Mouse (Mus musculus) embryo, embryonic 10 days (tissue): ENCODE data around the gene Rfc1.
"Not testable (repeated sequence)": the region's sequence is repeated elsewhere in the genome, so short reads cannot be mapped to it uniquely, and the experiment has no call there.

Experiments used
- DNase-seq: peaks from one replicate; pipeline ENCODE4 v3.0.0-alpha.2; 2015; ENCODE audit warnings: low spot score

Rfc1 gene

GRCm38 (mm10) chr5:65299623-65300022 is 35.8 kb downstream of the Rfc1 start:
- not testable (repeated sequence) for DNase-seq

GRCm38 (mm10) chr5:65298167-65298950 is 37.1 kb downstream of the Rfc1 start:
- no peak for DNase-seq

GRCm38 (mm10) chr5:65294270-65294669 is 41.2 kb downstream of the Rfc1 start:
- DNase-seq, result no peak

GRCm38 (mm10) chr5:65293627-65294026 is 41.8 kb downstream of the Rfc1 start:
- no peak for DNase-seq

GRCm38 (mm10) chr5:65289009-65289408 is 46.5 kb downstream of the Rfc1 start:
- not testable (repeated sequence) for DNase-seq

DNA sequence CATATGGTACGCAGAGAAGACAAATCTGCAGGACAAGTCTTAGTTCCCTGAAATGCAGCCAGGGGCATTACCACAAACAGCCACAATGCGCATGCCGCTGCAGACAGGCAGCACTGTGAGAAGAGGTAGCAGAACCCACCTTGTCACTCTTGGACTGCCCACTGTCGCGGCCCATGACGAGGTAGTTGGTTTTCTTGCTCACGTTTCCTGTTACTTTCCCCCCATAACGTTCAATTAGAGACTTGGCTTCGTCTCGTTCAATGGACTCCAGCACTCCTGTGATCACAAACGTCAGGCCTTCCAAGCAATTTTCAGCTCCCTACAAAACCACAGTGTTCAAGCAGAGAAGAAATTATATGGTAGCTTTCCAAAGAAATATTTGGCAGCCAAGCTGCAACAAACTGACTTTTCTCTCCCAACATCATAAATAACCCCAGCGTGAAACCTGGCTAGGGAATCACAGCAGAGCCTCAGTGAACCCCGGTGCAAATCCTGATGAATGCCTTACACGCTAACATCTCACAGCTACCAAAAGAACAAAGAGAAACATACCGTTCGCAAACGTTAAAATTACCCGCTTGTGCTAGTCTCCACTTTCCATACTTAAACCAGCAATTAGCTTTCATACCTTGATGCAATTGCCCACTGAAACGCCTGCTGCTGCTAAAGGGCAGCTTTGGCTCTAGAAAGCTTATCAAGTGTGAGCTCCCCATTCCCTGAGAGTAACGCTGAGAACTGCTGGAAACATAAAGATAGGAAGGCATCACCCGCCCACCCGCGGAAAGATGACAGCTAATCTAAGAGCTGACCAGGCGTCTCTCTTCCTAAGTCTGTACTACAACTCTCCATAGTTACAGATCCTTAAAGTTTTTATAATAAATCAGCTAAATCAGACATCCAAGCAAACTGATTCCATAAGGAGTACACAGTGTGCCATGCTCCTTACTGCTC is 47.4 kb downstream of the Rfc1 start:
- DNase-seq, result no peak

DNA sequence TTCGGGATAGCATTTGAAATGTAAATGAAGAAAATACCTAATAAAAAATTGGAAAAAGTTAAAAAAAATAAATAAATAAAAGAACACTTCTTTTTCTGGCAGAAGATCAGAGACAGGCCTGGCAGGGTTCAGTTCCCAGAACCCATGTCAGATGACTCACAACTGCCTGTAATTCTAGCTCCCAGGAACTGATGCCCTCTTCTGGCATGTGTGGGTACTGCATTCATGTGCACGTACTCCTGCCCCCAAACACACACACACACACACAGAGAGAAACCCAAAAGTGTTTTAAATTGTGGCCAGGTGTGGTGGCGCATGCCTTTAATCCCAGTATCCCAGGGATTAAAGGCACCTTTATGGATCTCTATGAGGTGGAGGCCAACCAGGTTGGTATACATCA is 51.3 kb downstream of the Rfc1 start:
- peak; percentile 19 for DNase-seq

DNA sequence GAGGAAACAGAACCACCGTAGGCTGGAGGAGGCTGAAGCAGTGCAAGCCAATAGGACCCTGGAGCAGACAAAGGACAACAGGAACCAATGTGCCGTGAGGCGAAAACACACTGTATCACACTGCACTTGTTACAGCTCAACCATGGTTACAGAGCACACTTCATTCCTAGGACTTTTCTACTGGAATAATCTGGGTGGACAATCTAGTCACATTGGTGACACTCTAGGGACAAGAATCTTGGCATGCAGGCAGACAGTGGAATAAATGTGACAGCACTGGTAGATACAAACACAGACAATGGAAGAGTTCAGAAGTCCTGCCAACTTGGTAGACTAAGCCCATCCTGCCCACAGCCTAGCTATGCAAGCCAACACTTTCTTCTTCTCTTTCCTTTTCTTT is 54.3 kb downstream of the Rfc1 start:
- no peak for DNase-seq

- no peak for DNase-seq
Observed at GRCm38 (mm10) chr5:65279133-65279651, 56.3 kb downstream of the Rfc1 start.

DNA sequence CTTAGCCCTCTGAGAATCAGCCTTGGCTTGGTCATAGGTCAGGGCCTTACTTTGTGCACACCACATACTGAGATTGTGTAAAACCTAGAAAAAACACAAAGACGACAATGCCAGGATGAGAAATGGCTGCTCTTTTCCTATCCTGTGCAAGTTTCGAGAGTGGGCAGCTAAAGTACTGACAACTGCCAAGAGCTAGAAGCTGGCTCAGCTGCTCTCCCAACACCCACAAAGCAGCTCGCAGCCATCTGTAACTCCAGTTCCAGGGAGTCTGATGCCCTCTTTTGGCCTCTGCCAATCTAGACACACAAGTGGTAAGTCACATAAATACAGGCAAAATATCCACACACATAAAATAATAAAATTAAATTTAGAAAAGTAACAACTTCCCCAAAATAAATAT is 61.5 kb downstream of the Rfc1 start:
- DNase-seq, result no peak

GRCm38 (mm10) chr5:65257910-65258505 is 77.5 kb downstream of the Rfc1 start:
- DNase-seq, result no peak

- DNase-seq, result no peak
Observed at GRCm38 (mm10) chr5:65250185-65250855, 85.2 kb downstream of the Rfc1 start.

DNA sequence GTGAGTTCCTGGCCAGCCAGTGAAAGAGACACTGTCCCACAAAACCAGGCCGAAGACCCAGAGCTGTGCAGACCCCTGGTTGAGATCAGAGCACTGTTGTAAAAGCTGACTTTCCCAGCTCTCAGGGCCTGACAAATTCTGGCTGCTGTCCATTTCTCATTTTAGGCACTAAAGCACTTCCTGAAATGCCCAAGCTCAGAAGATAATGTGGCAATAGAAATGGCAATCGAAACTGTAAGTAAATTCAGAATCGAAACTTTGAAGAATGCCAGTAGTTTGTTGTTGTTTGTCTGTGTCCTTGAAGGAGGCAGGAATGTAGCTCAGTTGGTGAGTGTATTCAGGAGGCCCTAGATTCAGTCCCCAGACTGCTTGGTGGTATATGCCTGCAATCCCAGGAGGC is 88.2 kb downstream of the Rfc1 start:
- no peak for DNase-seq

GRCm38 (mm10) chr5:65242740-65243139 is 92.7 kb downstream of the Rfc1 start:
- peak; percentile 74 for DNase-seq

- no peak for DNase-seq
Observed at GRCm38 (mm10) chr5:65231289-65232003, 104.0 kb downstream of the Rfc1 start.

DNA sequence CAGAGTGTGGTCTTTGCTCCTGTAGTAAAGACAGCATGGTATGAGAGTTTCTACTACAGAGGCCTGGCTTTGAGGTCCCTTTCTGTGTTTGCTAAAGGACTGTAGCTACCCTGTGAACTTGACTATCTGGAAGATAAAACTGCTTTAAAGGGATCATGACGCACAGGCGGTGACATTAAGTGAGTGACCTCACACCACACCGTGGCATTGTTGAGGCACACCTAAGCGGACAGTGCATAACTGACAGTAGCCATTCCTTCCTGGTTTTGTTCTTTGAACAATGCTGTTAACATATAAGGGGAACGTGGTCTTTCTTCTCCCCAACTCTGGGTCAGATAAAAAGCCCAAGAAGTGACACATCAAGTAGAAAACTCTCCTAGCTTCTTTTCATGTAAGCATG is 111.4 kb downstream of the Rfc1 start:
- DNase-seq, result no peak

GRCm38 (mm10) chr5:65221037-65221436 is 114.4 kb downstream of the Rfc1 start:
- DNase-seq, result no peak

- no peak for DNase-seq
Observed at GRCm38 (mm10) chr5:65217305-65218269, 117.9 kb downstream of the Rfc1 start.

- peak; percentile 82 for DNase-seq
Observed at GRCm38 (mm10) chr5:65213321-65213720, 122.1 kb downstream of the Rfc1 start.
